Mouse (Mus musculus) cerebellum, postnatal 25 days (tissue): ENCODE measurements around the gene Pms1.

Source experiments
- DNase-seq, 2 experiments: peaks; one replicate each; pipeline ENCODE4 v3.0.0; 2021; ENCODE audit warnings: mixed read lengths in 2 of 2

Pms1 gene

GRCm38 (mm10) chr1:53194536-53194935 lies 102.3 kb downstream of the Pms1 start:
- no peak for DNase-seq

- no peak for DNase-seq
Observed at GRCm38 (mm10) chr1:53191234-53191633, 105.6 kb downstream of the Pms1 start.

GRCm38 (mm10) chr1:53189620-53190019 lies 107.2 kb downstream of the Pms1 start:
- no peak for DNase-seq

GRCm38 (mm10) chr1:53187536-53187935 lies 109.3 kb downstream of the Pms1 start, which contains the start of gene 1700019A02Rik:
Gene 1700019A02Rik, minus strand, starts transcription at chr1:53187636.
- DNase-seq: no peak

- no peak for DNase-seq
Observed at GRCm38 (mm10) chr1:53186301-53186700, 110.5 kb downstream of the Pms1 start.

- DNase-seq: no peak
Observed at GRCm38 (mm10) chr1:53157715-53158114, 139.1 kb downstream of the Pms1 start.
